Mouse (Mus musculus): Measurements from ENCODE around the gene Nadk. TPM values are rescaled to one million over a fixed set of nuclear protein-coding genes. Genes with fewer than 3 reads are reported as not detected.

The Nadk gene
- polyA plus RNA-seq, 1 experiment from 2014 or later: 110 TPM

DNA sequence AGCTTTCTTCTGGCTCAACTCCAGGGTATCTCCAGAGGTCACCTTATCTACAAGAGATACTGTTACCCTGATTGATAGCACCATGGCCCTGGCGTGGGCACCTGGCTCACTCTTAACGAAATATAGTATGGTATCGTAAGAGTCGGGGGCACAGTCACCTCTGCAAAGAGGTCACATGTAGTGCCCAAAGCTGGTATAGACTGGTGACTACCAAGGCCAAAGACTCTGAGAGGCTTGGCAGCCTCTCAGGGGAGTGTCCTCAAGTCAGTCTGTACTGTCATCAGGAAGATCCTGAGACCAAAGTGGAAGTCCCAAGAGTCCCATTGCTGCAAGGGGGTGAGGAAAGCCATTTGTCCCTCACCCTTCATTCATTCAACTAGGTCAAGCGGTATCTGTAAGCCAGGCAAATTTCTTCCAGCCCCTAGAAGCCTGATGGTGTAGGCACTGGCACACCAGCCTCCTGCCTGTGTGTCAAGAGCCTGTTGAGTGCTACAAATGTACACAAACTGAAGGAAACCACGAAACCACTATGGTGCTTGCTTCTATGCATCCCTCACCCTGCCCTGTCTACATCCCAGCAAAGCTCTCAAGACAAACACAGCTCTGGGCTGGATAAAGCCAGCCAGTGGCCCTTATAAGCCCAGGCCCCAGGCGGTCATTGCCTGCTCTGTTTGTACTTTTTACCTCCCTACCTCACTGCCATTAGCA is 29.0 kb downstream of the Nadk start:
- Histone ChIP-seq H3K27me3 (ENCODE audit: control insufficient read depth, insufficient read depth, low read length) (no peaks in the 10 kb centered on the region), H3K36me3 (ENCODE audit: control insufficient read depth, insufficient read depth, low read length) (peaks cover 3% of the 10 kb centered on the region; the same call in 1 of the 2 replicates), H3K4me2 (ENCODE audit: low read depth, low read length, severe bottlenecking) (no peak overlapping the region), H3K4me3 (ENCODE audit: low read depth, low read length) (no peak overlapping the region), H3K4me1 (replicated peaks; ENCODE audit: control insufficient read depth, insufficient read depth, low read length) (no peaks in the 10 kb centered on the region), H3K9ac (ENCODE audit: low read length) (no peak overlapping the region), H3K27ac (ENCODE audit: low read depth, low read length) (no peak overlapping the region), H3K9me3 (ENCODE audit: control insufficient read depth, low read length) (no peaks in the 10 kb centered on the region)
- no peak for DNase-seq (ENCODE audit: low spot score)
- WGBS: 88% methylated on average over 7 of the region's 7 CpGs
- no peak for ATAC-seq (replicated peaks; ENCODE audit: low FRiP score)

DNA sequence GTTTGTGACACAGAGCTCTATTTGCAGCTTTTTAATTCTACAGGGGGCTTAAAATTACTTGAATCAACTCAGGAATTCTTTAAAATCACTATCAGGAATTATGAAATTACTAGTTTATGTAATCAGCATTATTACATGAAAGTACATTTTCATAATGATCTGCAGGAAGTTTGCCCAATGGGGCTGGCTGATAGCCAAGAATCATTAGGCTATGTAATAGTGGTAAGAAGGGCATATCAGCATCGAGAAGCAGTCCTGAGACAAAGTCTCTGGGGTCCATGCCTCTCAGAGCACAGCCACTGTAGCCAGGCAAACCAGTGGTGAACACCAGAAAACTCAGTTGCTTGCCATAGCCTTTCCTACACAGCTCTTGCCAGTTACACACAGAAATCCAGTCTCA is 31.6 kb downstream of the Nadk start:
- H3K4me3 ChIP-seq (ENCODE audit: low read depth, low read length): no peak overlapping the region
- ATAC-seq (replicated peaks; ENCODE audit: low FRiP score) (no peak), DNase-seq (ENCODE audit: low spot score) (no peak)
- no peak overlapping the region for H3K27ac ChIP-seq (ENCODE audit: low read depth, low read length)
- H3K9ac ChIP-seq (ENCODE audit: low read length): no peak overlapping the region
- H3K36me3 ChIP-seq (ENCODE audit: control insufficient read depth, insufficient read depth, low read length): peaks cover 3% of the 10 kb centered on the region; the same call in 1 of the 2 replicates
- H3K4me1 ChIP-seq (replicated peaks; ENCODE audit: control insufficient read depth, insufficient read depth, low read length): no peaks in the 10 kb centered on the region
- H3K4me2 ChIP-seq (ENCODE audit: low read depth, low read length, severe bottlenecking): no peak overlapping the region
- WGBS: 74% methylated on average over 1 of the region's 1 CpGs
- H3K9me3 ChIP-seq (ENCODE audit: control insufficient read depth, low read length): no peaks in the 10 kb centered on the region
- no peaks in the 10 kb centered on the region for H3K27me3 ChIP-seq (ENCODE audit: control insufficient read depth, insufficient read depth, low read length)

DNA sequence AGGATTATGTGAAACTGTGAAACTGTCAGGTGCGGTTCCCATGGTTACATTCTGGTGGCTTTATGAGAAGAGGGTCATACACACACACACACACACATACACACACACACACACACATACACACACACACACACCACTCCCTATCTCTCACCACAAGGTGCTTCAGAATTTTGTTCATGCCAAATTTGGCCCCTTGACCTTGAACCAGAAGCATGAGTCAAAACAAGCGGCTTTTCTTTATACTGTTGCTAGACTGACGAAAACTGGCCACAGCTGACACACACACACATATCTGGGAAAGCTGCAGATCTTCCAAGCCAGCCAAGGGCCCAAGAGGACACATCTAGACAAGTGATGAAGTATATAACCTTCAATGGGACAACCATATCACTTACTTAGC is 33.6 kb downstream of the Nadk start:
- Histone ChIP-seq H3K4me1 (replicated peaks; ENCODE audit: control insufficient read depth, insufficient read depth, low read length) (no peaks in the 10 kb centered on the region), H3K9me3 (ENCODE audit: control insufficient read depth, low read length) (no peaks in the 10 kb centered on the region), H3K27me3 (ENCODE audit: control insufficient read depth, insufficient read depth, low read length) (no peaks in the 10 kb centered on the region), H3K27ac (ENCODE audit: low read depth, low read length) (no peak overlapping the region), H3K4me2 (ENCODE audit: low read depth, low read length, severe bottlenecking) (no peak overlapping the region), H3K36me3 (ENCODE audit: control insufficient read depth, insufficient read depth, low read length) (no peaks in the 10 kb centered on the region), H3K9ac (ENCODE audit: low read length) (no peak overlapping the region), H3K4me3 (ENCODE audit: low read depth, low read length) (no peak overlapping the region)
- DNase-seq (ENCODE audit: low spot score) (no peak), ATAC-seq (replicated peaks; ENCODE audit: low FRiP score) (no peak)
- WGBS: 87% methylated on average over 3 of the region's 3 CpGs

DNA sequence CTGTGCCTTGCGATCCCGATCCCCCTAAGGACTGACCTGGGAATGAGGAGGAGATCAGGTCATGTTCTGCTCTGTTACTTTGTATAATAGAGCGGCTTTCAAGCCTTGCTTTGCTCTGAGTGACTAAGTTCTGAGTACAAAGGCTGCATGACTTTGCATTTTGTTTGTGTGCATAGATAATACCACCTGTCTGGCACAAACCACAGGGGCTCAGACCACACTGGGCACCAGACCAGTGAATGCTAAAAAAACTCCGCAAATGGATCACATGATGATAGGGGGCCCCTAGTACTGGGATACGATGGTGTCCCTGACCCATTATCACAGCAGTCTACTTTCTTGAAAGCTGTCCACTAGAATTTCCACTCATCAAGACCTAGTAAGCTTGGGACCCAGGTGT is 34.4 kb downstream of the Nadk start:
- no peaks in the 10 kb centered on the region for H3K9me3 ChIP-seq (ENCODE audit: control insufficient read depth, low read length)
- H3K27me3 ChIP-seq (ENCODE audit: control insufficient read depth, insufficient read depth, low read length): no peaks in the 10 kb centered on the region
- no peaks in the 10 kb centered on the region for H3K36me3 ChIP-seq (ENCODE audit: control insufficient read depth, insufficient read depth, low read length)
- DNase-seq (ENCODE audit: low spot score) (no peak), ATAC-seq (replicated peaks; ENCODE audit: low FRiP score) (no peak)
- 82% methylated on average over 5 of the region's 5 CpGs for WGBS
- no peak overlapping the region for H3K27ac ChIP-seq (ENCODE audit: low read depth, low read length)
- H3K4me3 ChIP-seq (ENCODE audit: low read depth, low read length): no peak overlapping the region
- H3K4me1 ChIP-seq (replicated peaks; ENCODE audit: control insufficient read depth, insufficient read depth, low read length): no peaks in the 10 kb centered on the region
- H3K4me2 ChIP-seq (ENCODE audit: low read depth, low read length, severe bottlenecking): no peak overlapping the region
- H3K9ac ChIP-seq (ENCODE audit: low read length): no peak overlapping the region

DNA sequence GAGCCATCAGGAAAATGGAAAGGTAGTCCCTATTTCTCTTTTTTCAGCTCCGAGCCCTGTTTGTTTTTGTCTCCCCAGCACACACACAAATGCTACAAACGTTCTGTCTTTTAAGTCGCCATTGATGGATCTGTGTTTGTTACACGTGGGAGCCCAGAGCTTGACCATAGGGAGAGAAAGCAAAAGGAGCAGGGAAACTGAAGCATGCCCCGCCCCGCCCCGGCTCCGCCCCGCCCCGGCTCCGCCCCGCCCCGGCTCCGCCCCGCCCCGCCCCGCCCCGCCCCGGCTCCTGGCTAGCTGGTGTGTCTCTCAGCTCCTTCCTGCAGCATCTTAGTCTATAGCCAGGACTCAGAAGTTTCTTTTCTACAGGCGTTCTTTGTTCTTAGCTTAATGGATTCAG is 36.4 kb downstream of the Nadk start:
- WGBS: 25% methylated on average over 20 of the region's 20 CpGs
- Histone ChIP-seq H3K27ac (ENCODE audit: low read depth, low read length) (no peak overlapping the region), H3K9me3 (ENCODE audit: control insufficient read depth, low read length) (no peaks in the 10 kb centered on the region), H3K4me1 (replicated peaks; ENCODE audit: control insufficient read depth, insufficient read depth, low read length) (no peaks in the 10 kb centered on the region; the same call in 1 of the 2 replicates), H3K4me3 (ENCODE audit: low read depth, low read length) (no peak overlapping the region), H3K36me3 (ENCODE audit: control insufficient read depth, insufficient read depth, low read length) (no peaks in the 10 kb centered on the region), H3K4me2 (ENCODE audit: low read depth, low read length, severe bottlenecking) (no peak overlapping the region), H3K27me3 (ENCODE audit: control insufficient read depth, insufficient read depth, low read length) (no peaks in the 10 kb centered on the region), H3K9ac (ENCODE audit: low read length) (no peak overlapping the region)
- ATAC-seq (replicated peaks; ENCODE audit: low FRiP score) (no peak), DNase-seq (ENCODE audit: low spot score) (no peak)

DNA sequence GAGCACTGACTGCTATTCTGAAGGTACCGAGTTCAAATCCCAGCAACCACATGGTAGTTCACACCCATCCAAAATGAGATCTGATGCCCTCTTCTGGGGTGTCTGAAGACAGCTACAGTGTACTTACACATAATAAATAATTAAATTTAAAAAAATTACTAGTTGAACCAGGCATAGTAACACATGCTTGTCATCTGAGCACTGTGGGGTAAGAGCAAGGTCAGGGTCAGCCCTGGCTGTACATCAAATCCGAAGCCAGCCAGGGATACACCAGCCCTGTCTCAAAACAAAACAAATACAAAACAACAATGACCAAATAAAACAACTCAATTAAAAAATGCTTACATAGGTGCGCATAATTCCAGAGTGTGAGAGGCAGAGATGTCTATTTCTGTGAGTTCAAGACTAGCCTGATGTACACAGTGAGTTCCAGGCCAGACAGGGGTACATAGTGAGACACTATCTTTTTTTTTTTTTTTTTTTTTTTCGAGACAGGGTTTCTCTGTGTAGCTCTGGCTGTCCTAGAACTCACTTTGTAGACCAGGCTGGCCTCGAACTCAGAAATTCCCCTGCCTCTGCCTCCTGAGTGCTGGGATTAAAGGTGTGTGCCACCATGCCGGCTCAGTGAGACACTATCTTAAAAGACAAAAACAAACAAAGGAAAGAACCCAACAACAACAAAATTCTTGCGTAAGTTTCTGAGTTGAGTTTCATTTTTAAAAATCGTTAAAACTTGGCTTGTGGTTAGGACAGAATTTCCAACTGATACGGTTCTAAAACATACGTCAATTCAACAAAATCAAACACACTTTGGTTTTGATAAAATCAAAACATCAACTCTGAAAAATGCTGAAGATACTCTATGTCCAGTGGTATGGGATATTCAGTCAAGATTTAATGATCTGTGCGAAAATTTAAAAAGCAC is 38.0 kb downstream of the Nadk start:
- H3K4me1 ChIP-seq (replicated peaks; ENCODE audit: control insufficient read depth, insufficient read depth, low read length): no peaks in the 10 kb centered on the region; the same call in 1 of the 2 replicates
- H3K4me3 ChIP-seq (ENCODE audit: low read depth, low read length): peak overlapping the region; percentile 92
- H3K9me3 ChIP-seq (ENCODE audit: control insufficient read depth, low read length): no peaks in the 10 kb centered on the region
- H3K27ac ChIP-seq (ENCODE audit: low read depth, low read length): peak overlapping the region; percentile 95; the same call in 1 of the 2 replicates
- peak overlapping the region; percentile 89 for H3K4me2 ChIP-seq (ENCODE audit: low read depth, low read length, severe bottlenecking)
- peak overlapping the region; percentile 86 for H3K9ac ChIP-seq (ENCODE audit: low read length)
- no peaks in the 10 kb centered on the region for H3K27me3 ChIP-seq (ENCODE audit: control insufficient read depth, insufficient read depth, low read length)
- WGBS: 90% methylated on average over 10 of the region's 11 CpGs
- no peak for ATAC-seq (replicated peaks; ENCODE audit: low FRiP score)
- no peaks in the 10 kb centered on the region for H3K36me3 ChIP-seq (ENCODE audit: control insufficient read depth, insufficient read depth, low read length)
- no peak for DNase-seq (ENCODE audit: low spot score)

DNA sequence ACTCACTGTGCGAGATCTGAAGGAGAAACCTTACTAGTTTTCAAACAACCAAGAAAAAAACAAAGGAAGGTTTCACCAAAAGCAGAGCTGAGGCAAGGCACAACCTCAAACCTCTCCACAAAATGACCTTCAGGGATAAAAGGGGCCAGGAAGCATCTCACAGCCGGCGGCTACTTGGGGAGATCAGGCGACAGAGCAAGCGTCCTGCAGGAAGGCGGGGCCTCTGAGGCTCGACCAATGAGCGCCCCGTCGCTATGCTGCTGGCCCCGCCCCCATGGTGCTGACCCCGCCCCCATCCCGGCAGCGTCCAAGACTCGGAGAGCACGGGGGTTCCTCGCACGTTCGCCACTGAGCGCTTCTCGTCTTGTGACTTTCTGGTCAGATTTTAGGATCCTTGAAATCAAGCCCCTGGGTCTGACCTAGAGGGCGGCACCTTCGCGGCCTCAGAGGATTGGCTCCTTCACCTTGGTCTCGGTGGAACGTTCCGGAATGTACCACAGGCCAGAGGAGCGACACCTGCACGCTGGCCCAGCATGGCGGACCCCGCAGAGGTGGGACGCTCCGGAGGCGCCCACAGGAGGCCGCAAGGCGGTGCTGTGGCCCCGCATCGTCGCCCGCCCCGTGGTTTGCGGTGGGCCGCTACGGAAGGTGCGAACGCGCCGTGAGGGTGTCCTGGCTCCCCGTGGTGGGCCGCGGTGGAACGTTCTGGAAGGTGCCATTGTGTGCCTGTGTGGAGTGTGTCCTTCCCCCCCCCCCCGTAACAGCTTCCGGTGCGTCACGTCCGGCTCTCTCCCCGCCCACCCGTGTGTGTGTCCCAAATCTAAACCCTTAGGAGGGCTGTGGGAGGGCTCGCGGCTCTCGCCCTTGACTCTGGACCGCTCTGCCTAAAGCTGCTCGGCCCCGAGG is 39.2 kb downstream of the Nadk start, which contains the start of gene Slc35e2:
Gene Slc35e2 (plus strand): TSS at position 326 of the 906 bp plus-strand sequence.
- Histone ChIP-seq H3K4me1 (replicated peaks; ENCODE audit: control insufficient read depth, insufficient read depth, low read length) (no peaks in the 10 kb centered on the region; the same call in 1 of the 2 replicates), H3K4me2 (ENCODE audit: low read depth, low read length, severe bottlenecking) (peak within 1 kb of the TSS; percentile 89), H3K9ac (ENCODE audit: low read length) (peak within 1 kb of the TSS; percentile 86), H3K4me3 (ENCODE audit: low read depth, low read length) (peak within 1 kb of the TSS; percentile 92), H3K36me3 (ENCODE audit: control insufficient read depth, insufficient read depth, low read length) (no peaks in the 10 kb centered on the region; the same call in 1 of the 2 replicates), H3K27ac (ENCODE audit: low read depth, low read length) (peak within 1 kb of the TSS; percentile 95), H3K27me3 (ENCODE audit: control insufficient read depth, insufficient read depth, low read length) (no peaks in the 10 kb centered on the region), H3K9me3 (ENCODE audit: control insufficient read depth, low read length) (no peaks in the 10 kb centered on the region)
- DNase-seq (ENCODE audit: low spot score) (peak; percentile 99), ATAC-seq (replicated peaks; ENCODE audit: low FRiP score) (peak; percentile 93)
- under 1% methylated on average over 58 of the region's 65 CpGs for WGBS

DNA sequence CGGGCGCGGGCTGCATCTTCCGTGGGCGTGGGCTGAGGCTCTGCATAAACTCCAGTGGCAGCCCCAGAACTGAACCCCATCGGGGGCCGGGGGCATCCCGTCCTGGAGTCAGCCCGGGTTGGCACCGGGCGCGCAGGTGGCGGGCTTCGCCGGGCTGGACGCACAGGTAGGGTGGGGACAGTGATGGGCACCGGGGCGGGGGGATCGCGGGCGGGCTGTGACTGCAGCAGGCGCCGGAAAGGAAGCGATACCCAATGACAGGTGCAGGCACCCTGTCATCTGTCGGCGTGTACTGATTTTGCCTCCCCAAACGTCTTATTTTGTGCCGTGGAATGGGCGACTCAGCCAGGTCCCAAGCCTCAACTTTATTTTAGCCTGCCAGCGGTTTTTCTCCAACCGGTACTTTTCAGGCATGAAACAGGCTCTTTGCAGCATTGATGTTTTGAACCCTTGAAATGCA is 39.8 kb downstream of the Nadk start:
- H3K9ac ChIP-seq (ENCODE audit: low read length): peak overlapping the region; percentile 86
- peak overlapping the region; percentile 89 for H3K4me2 ChIP-seq (ENCODE audit: low read depth, low read length, severe bottlenecking)
- peak overlapping the region; percentile 92 for H3K4me3 ChIP-seq (ENCODE audit: low read depth, low read length)
- H3K4me1 ChIP-seq (replicated peaks; ENCODE audit: control insufficient read depth, insufficient read depth, low read length): no peaks in the 10 kb centered on the region; the same call in 1 of the 2 replicates
- no peaks in the 10 kb centered on the region for H3K27me3 ChIP-seq (ENCODE audit: control insufficient read depth, insufficient read depth, low read length)
- ATAC-seq (replicated peaks; ENCODE audit: low FRiP score) (no peak), DNase-seq (ENCODE audit: low spot score) (no peak)
- WGBS: 2% methylated on average over 31 of the region's 31 CpGs
- peak overlapping the region; percentile 95 for H3K27ac ChIP-seq (ENCODE audit: low read depth, low read length)
- H3K9me3 ChIP-seq (ENCODE audit: control insufficient read depth, low read length): no peaks in the 10 kb centered on the region
- no peaks in the 10 kb centered on the region; the same call in 1 of the 2 replicates for H3K36me3 ChIP-seq (ENCODE audit: control insufficient read depth, insufficient read depth, low read length)
